Mouse (Mus musculus) retina, adult 2 months (tissue): ENCODE results near the gene Ogfod3.
A peak's percentile ranks its signal among the peaks of the same experiment; 100 is the strongest.

Experiments
- DNase-seq: peaks from one replicate; pipeline ENCODE4 v3.0.0-alpha.2; 2012; ENCODE audit warnings: low read depth, low spot score

Gene Ogfod3

DNA sequence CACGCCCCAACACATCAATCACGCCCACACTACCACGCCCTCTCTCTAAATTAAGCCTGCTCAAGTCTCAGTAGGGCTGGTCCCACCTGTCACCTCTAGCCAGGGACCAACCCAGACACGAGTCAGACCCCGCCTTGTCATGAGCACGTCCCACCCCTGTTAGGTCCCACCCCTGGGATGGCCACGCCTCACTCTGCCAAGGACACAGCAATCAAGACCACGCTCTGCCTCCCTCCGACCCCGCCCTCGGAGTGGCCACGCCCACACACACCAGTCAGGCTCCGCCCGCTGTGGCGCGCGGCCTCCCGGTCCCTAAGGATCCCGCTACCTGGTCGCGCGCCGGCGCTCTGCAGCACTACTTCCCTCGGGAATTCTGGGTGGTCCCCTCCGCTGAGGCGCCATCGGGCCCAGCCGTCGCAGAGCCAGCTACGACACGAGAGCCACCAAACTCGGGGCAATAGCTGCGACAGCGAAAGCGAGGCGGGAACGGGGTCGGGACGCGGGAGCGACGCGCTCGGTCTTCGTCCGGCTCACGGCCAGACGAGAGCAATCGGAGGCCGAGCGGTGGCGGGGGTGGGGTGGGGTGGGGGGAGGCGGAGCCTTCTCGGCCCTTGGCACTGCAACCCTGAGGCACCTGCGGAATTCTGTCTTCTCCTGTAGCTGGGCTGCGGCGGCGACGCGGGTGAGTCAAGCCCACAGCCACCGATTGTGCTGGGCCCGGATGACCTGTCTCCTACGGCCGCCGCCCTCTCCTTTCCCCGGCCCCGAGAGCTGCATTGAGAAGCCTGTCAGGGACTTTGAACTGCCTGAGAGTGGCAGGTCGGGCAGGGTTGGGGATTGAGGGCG, at the start of gene Ogfod3, which contains the start of gene Hexdc:
Ogfod3 (minus strand) TSS at position 551 of the 846 bp plus-strand sequence.
Hexdc (plus strand) TSS at position 273 of the 846 bp plus-strand sequence.
- peak; percentile 90 for DNase-seq

GRCm38 (mm10) chr11:121250196-121250595, 45.7 kb upstream of the Ogfod3 start:
- no peak for DNase-seq

- DNase-seq, result no peak
These were observed 35.2 kb upstream of the Ogfod3 start for GRCm38 (mm10) chr11:121239669-121240068.

GRCm38 (mm10) chr11:121237345-121238128, 33.0 kb upstream of the Ogfod3 start:
- no peak for DNase-seq

GRCm38 (mm10) chr11:121236564-121237344, 32.2 kb upstream of the Ogfod3 start, which contains the start of gene Narf:
TSS of gene Narf (plus strand) at chr11:121237253.
- peak; percentile 98 for DNase-seq

- DNase-seq, result no peak
These were observed 31.1 kb upstream of the Ogfod3 start for GRCm38 (mm10) chr11:121235475-121236238.

DNA sequence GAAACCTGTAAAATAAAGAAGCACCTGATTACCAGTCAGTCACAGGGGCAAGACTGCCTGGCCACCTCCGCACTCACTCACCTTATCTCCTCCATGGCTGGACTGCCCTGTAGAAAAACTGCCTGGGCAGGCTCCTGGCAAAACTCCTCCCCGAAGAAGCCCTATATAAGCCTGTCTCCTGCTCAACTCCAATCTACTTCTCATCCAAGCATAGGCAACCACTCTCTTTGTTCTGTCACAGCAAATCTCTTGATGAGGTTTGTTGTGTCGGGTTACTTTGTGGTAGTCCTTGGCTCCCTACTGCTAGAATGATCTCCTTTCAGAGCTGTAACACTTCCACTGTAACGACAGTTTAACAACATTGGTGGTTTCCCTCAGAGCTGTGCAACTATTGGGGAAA, 28.2 kb upstream of the Ogfod3 start:
- no peak for DNase-seq

- DNase-seq, result peak; percentile 20
These were observed 27.2 kb upstream of the Ogfod3 start for GRCm38 (mm10) chr11:121231628-121232291.

- DNase-seq, result no peak
These were observed 26.7 kb upstream of the Ogfod3 start for GRCm38 (mm10) chr11:121231191-121231590.

DNA sequence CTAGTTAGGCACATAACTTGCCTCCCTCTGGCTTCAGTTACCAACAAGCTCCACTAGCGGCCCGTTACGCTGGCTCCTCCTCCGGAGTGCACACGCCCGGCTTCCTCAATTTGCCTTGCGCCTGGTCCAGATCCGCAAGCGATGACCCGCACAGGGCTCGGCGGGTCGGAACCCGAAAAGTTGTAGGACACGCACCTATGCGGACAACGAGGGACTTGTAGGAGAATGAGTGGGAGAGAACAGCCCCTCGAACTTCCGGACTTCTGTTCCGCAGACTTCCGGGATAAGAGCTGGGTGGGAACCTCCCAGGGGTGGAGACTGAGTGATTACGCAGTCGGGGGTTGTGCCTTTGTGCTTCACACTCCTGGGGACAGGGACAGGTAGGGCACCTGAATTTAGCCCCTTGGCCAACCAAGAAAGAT, 24.5 kb upstream of the Ogfod3 start, which contains the start of gene Cybc1:
Cybc1 (minus strand) TSS at position 305 of the 422 bp plus-strand sequence.
- no peak for DNase-seq

DNA sequence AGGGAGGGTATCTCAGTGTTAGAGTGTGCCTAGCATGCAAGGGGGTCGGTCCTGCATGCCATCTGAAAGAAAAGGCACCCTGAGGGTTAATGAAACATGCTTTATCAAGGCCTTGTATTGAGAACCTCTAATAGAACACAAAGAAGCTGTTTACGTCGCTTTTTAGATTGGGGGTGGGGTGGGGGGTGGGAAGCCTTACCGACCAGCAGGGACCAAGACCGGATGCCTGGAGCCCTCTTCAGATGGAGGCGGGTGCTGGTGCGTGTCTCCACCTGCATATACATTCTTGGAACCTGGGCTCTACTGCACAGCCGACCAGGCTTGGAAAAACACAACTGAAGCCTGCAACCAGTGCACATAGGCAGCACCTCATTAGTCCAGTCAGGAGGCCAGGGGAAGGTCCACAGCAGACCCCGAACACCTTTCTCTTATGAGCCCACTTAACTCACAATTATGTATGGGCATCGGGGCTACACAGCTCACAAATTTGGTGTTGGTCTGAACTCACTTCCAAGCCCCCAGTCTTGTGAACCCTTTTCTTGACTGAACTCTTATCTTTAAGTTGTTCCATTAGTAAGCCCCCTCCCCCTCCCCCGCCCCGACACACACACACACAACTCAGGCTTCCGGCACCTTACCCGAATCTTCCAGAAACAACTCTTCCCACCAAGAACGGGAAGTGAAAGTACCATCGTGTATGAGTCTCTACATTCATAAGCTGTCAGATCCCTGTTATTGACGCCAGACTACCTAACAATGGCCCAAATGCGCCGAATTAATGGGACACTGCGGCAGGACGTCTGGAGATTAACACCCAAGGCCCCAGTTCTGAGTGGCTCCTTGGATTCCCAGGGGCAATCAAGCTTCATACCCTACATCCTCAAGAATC, 23.9 kb upstream of the Ogfod3 start:
- no peak for DNase-seq

DNA sequence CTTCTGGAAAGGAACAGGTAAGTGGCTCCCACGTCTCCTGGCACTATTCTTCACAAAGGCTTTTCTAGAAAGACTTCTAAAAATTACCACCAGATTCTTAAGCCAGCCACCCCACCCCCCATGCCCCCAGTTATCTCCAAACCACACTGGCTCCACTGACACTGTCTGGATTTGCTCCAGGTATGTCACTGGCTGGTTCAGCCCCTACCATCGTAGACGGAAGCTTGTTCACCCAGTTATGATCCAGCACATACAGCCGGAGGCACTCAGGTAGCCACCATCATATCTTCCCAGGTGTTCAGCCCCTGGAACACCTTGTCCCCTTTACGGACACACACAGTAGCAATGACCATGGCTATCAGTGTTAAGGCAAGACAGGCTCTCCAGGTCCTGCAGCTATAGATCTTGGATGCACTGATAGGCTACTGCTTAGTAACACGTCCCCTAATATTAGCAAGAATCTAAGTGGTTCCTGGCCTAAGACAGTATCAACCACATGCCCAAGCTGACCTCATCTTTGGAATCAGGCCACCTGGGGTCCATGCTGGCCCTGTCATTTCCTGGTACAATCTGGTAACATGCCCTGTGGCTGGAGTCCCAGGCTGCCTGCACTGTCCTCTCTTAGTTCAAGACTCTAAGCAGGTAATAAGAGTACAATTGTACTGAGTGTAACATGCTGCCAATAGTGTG, 17.0 kb upstream of the Ogfod3 start:
- no peak for DNase-seq

- DNase-seq, result no peak
These were observed 16.3 kb upstream of the Ogfod3 start for GRCm38 (mm10) chr11:121220771-121221170.

DNA sequence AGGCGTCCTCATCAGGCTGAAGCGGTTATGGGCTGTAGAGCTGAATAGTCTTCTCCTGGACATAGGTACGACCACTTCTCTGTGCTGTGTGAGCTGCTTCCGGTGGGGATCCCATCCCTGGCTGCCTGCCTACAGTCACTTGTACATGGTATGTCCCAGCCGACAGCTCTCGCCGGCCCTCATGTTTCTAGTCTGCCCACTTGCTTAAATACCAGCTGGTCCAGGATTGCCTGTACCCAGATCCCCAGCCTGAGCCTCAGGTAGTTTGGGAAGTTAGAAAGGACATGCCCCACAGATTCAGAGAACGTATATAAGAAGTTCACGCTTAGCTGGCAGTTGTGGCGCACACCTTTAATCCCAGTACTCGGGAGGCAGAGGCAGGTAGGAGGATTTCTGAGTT, 15.3 kb upstream of the Ogfod3 start:
- no peak for DNase-seq

DNA sequence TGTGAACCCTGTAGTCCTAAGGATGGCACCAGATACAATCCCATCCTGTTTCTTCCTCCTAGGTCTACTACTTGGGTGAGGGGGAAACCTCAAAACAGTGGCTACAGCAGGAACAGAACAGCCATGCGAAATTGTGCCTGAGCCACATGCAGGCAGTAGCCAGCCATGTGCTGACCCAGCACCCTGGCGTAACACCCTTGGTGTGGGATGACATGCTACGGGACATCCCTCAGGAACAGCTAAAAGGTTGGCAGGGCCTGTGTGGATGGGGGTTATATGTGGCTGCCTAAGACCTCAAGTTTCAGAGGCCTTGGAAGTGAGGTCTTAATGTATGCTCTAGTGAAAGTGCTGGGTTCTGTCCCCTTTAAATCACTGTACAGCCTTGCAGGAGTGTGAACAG, 12.3 kb upstream of the Ogfod3 start:
- DNase-seq, result no peak

GRCm38 (mm10) chr11:121203859-121204160, 701 bp downstream of the Ogfod3 start:
- DNase-seq, result no peak

DNA sequence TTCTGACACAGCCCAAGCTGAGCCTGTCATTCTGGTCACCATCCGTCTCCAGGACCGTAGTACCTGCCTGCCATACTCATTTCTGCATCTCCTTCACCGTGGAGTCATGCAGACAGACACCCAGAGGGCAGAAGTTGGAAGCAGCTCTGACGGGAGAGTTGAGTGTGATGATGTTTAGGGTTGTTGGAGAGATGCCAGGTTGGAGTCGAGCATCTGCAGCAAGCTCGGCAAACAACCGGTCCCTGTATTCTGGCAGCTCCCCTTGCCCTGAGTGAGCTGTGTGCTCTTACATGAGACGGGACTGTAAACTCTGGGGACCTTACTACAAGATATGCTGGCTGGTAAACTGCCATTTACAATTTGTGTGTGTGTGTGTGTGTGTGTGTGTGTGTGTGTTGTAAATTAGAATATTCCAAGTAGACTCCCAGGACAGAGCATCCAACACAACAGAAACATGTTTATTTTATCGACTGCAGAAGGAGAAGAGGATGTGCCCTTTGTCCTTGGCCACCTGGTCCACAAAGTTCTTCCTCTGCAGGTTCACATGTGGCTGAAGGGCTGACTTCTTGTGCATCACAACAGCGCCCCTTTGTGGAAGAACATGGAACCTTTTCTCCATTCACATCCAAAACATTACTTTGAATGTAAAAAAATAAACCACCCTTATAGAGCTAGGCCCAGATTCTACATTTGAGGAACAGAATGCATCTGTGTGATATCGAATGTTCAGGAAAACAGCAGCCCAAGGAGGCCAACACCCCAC, 2.9 kb downstream of the Ogfod3 start:
- DNase-seq, result no peak

GRCm38 (mm10) chr11:121200781-121201180, 3.7 kb downstream of the Ogfod3 start:
- DNase-seq, result no peak
